Mouse (Mus musculus) liver, adult 2 months (tissue): ENCODE data around the gene Speer4f1. TPM values are rescaled to one million over a fixed set of nuclear protein-coding genes. Genes with fewer than 3 reads are reported as not detected.
"Not testable (repeated sequence)": the region's sequence is repeated elsewhere in the genome, so short reads cannot be mapped to it uniquely, and the experiment has no call there.

ENCODE experiments used
- DNase-seq: peaks from one replicate; pipeline ENCODE4 v3.0.0-alpha.2; 2011; ENCODE audit warnings: low read depth, low spot score; ENCODE audit errors: extremely low read depth
- H3K27ac ChIP-seq: fragments of 200-500 bp; replicated peaks from 2 replicates; pipeline ENCODE4 v1.5.1; 2012; ENCODE audit warnings: low read depth, mild to moderate bottlenecking, control low read depth, inconsistent platforms, low read length; ENCODE audit not compliant: insufficient read depth
- H3K27me3 ChIP-seq: fragments of 200-500 bp; 2 replicates; pipeline ENCODE4 v1.6.1; 2012; ENCODE audit warnings: mild to moderate bottlenecking, moderate library complexity, low read length, inconsistent platforms; ENCODE audit not compliant: control insufficient read depth, insufficient read depth
- H3K36me3 ChIP-seq: fragments of 200-500 bp; 2 replicates; pipeline ENCODE4 v1.6.1; 2012; ENCODE audit warnings: low read length, inconsistent platforms; ENCODE audit not compliant: control insufficient read depth, insufficient read depth
- H3K4me1 ChIP-seq: fragments of 200-500 bp; 2 replicates; pipeline ENCODE4 v1.6.1; 2011; ENCODE audit warnings: low read length; ENCODE audit not compliant: control insufficient read depth, insufficient read depth
- H3K4me3 ChIP-seq: fragments of 200-500 bp; 2 replicates; pipeline ENCODE4 v1.5.1; 2011; ENCODE audit warnings: low read depth, mild to moderate bottlenecking, control low read depth, low read length, moderate library complexity; ENCODE audit not compliant: insufficient read depth
- H3K79me2 ChIP-seq: fragments of 200-500 bp; 2 replicates; pipeline ENCODE4 v1.6.1; 2012; ENCODE audit warnings: inconsistent platforms, mild to moderate bottlenecking, low read length, moderate library complexity; ENCODE audit not compliant: control insufficient read depth, insufficient read depth
- H3K9ac ChIP-seq: fragments of 200-500 bp; 2 replicates; pipeline ENCODE4 v1.6.1; 2012; ENCODE audit warnings: low read depth, mild to moderate bottlenecking, control low read depth, inconsistent platforms, low read length
- CTCF ChIP-seq: fragments of 200-500 bp; IDR thresholded peaks from 2 replicates; pipeline ENCODE4 v1.5.1; 2011; ENCODE audit warnings: low read depth, low read length, control low read depth
- POLR2A ChIP-seq: fragments of 200-500 bp; IDR thresholded peaks from 2 replicates; pipeline ENCODE4 v1.6.1; 2011; ENCODE audit warnings: low read length, control low read depth; ENCODE audit not compliant: insufficient read depth; ENCODE audit errors: extremely low read depth
- WGBS: fragments of 180-500 bp; shearing (Covaris S2); methylation state at CpG from one replicate; pipeline ENCODE4 v1.1.7; 2018; 5-methylcytosine and 5-hydroxymethylcytosine counted together
- polyA plus RNA-seq: library from polyadenylated mRNA; depleted of rRNA; stranded (reverse); fragments of >200 nt; gene quantifications from 2 replicates; pipeline ENCODE4 v1.2.3, GENCODE M21; 2012; rRNA removed
- total RNA-seq: library from RNA; depleted of rRNA; stranded (reverse); fragments of >200 nt; gene quantifications from 2 replicates; pipeline ENCODE4 v1.2.3, GENCODE M21; 2014; rRNA removed

Speer4f1 gene
- not detected in 2 replicates for total RNA-seq
- polyA plus RNA-seq, result not detected in 2 replicates

DNA sequence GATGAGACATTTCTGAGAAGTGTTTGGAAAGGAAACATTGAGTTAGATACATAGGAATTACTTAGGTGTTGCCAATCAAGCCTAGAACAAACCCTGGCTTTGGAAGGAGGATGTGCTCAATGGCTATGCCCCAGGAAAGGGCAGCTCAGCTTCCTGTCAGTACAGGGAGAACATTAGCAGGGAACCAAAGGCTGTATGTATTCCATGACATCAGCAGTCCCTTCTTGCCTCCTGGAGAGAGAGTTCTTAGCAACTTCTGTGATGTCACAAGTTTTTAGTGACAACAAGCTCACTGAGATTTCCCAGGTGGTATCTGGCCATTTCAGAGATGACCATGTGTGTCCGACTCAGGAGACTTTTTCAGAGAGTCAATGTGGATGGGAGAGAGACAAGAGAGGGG is at the start of gene Speer4f1:
Gene Speer4f1 (plus strand): TSS at position 301 of the 400 bp plus-strand sequence.
- not testable (repeated sequence) for H3K27me3 ChIP-seq, H3K79me2 ChIP-seq, H3K36me3 ChIP-seq, H3K4me3 ChIP-seq, H3K9ac ChIP-seq, H3K4me1 ChIP-seq, DNase-seq, H3K27ac ChIP-seq
- 76% methylated on average over 1 of the region's 1 CpGs for WGBS

DNA sequence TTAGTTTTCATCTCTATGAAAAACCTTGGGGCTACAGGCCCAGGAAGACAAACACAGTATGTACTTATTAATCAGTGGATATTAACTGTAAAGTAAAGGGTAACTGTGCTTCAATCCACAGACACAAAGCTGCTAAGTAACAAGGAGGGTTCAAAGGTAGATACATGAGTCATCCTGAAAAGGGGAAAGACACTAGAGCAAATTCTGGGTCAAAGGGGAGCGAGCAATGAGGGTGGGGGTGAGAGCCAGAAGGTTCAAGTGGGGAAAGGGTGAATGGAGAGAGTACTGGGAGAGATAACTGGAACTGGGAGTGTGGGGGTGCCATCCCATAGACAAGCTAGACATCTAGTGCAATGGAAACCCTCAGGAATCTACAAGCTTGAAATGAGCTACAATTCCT is 49.0 kb upstream of the Speer4f1 start:
- Histone ChIP-seq H3K27me3 (no peaks in the 10 kb centered on the region), H3K36me3 (no peaks in the 10 kb centered on the region), H3K4me1 (no peaks in the 10 kb centered on the region), H3K9ac (no peak overlapping the region), H3K27ac (no peak overlapping the region), H3K79me2 (no peaks in the 10 kb centered on the region), H3K4me3 (no peak overlapping the region)
- 73% methylated on average over 1 of the region's 1 CpGs for WGBS
- no peak for TF ChIP-seq CTCF
- TF ChIP-seq POLR2A, result no peak
- peak; percentile 37 for DNase-seq

DNA sequence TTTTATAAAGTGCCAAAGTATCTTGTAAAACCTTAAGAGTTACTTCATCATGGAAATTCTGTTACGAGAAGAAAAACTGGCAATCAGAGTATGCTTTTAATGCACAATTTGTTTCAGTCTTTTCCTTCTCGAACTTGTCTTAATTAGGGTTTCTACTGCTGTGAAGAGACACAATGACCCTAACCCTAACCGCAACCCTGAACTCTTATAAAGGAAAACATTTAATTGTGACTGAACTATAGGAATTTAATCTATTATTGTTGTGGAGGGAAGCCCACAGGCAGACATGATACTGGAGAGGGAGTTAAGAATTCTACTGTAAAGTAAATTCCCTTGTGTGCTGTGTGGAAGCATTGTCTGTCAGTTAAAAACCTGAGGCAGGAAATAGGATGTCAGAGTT is 41.2 kb upstream of the Speer4f1 start:
- DNase-seq, result no peak
- TF ChIP-seq POLR2A, result no peak
- TF ChIP-seq CTCF, result no peak
- Histone ChIP-seq H3K27me3 (no peaks in the 10 kb centered on the region), H3K9ac (no peak overlapping the region), H3K36me3 (no peaks in the 10 kb centered on the region), H3K79me2 (no peaks in the 10 kb centered on the region), H3K4me3 (no peak overlapping the region), H3K27ac (no peak overlapping the region), H3K4me1 (no peaks in the 10 kb centered on the region)
- WGBS, result 86% methylated on average over 3 of the region's 3 CpGs

DNA sequence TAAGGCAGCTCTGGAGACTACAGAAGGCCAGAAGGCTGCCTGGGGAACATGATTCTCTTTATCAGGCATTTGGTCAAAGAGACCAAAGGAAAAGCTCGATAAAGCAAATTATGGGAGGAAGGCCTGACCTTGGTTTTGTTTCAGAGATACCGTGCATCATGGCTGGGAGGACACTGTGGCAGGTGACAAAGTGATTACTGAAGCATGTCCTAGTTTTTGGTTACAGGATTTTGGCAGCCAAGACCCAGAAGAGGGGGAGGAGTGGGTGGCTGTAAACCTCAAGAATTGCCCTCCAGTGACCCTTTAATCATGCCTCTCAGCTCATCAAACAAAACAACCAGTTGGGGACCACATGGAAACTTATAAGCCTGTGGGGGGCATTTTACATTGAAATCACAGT is 39.7 kb upstream of the Speer4f1 start:
- H3K27ac ChIP-seq, result no peak overlapping the region
- H3K4me3 ChIP-seq, result no peak overlapping the region
- no peaks in the 10 kb centered on the region for H3K27me3 ChIP-seq
- DNase-seq, result no peak
- H3K79me2 ChIP-seq, result no peaks in the 10 kb centered on the region
- no peaks in the 10 kb centered on the region for H3K36me3 ChIP-seq
- TF ChIP-seq CTCF (no peak), POLR2A (no peak)
- no peak overlapping the region for H3K9ac ChIP-seq
- no peaks in the 10 kb centered on the region for H3K4me1 ChIP-seq
- 47% methylated on average over 2 of the region's 2 CpGs for WGBS

DNA sequence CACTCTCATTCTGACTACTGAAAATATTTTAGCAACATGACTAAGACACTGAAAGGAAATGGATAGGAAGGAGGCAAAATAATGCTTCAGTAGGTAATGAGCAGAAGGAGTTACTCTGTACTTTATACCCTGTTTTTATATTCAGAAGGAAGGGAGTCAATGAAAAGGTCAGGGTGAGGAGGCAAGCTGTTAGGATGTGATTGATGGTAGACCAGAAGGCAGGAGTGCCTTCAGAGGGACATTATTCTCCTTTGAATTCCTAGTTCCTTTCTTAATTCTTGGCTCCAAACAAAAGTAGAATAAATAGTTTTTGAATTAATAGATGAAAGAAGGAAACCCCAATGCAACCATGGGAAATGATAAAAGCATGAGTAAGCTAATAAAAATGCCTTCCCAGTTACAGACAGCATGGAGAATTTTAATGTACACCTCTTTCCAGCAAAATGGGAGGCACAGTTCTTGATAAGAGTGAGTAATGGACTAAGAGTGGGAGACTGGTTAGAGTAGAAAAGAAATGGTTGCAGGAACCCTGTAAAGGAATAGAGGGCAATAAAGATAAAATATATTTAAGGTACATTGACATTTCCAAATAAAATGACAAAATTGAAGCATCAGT is 36.3 kb upstream of the Speer4f1 start:
- no peak overlapping the region for H3K9ac ChIP-seq
- DNase-seq, result no peak
- no peaks in the 10 kb centered on the region for H3K36me3 ChIP-seq
- no peak overlapping the region for H3K27ac ChIP-seq
- H3K27me3 ChIP-seq, result no peaks in the 10 kb centered on the region
- no peaks in the 10 kb centered on the region for H3K4me1 ChIP-seq
- no peak overlapping the region for H3K4me3 ChIP-seq
- H3K79me2 ChIP-seq, result no peaks in the 10 kb centered on the region
- no peak for TF ChIP-seq POLR2A

DNA sequence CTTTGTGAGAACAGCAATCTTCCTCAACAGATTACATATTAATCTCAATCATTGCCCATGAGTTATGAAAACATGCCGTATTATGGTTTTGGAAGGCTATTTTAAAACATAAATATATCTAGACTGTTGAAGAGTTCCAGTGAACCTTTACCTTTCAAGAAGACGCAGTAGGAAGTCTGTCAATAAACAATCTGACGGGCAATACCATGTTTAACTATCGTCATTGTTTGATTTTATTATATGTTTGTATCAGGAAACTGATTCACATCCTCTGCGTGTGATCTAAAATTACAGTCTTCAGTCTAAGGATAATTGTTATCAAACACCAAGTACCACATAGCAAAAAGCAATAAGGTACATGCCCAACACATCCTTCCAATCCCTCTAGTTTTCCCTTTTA is 21.8 kb upstream of the Speer4f1 start:
- no peak overlapping the region for H3K4me3 ChIP-seq
- H3K9ac ChIP-seq, result no peak overlapping the region
- no peaks in the 10 kb centered on the region for H3K36me3 ChIP-seq
- no peak overlapping the region for H3K27ac ChIP-seq
- DNase-seq, result no peak
- H3K27me3 ChIP-seq, result no peaks in the 10 kb centered on the region
- no peaks in the 10 kb centered on the region for H3K79me2 ChIP-seq
- 77% methylated on average over 5 of the region's 5 CpGs for WGBS
- no peaks in the 10 kb centered on the region for H3K4me1 ChIP-seq
- no peak for TF ChIP-seq CTCF
- no peak for TF ChIP-seq POLR2A
